Mouse (Mus musculus): Measurements from ENCODE around the gene Gorab. TPM values are rescaled to one million over a fixed set of nuclear protein-coding genes. Genes with fewer than 3 reads are reported as not detected.

Gene Gorab
- polyA plus RNA-seq, 1 experiment from 2014 or later, result 29.1 TPM

DNA sequence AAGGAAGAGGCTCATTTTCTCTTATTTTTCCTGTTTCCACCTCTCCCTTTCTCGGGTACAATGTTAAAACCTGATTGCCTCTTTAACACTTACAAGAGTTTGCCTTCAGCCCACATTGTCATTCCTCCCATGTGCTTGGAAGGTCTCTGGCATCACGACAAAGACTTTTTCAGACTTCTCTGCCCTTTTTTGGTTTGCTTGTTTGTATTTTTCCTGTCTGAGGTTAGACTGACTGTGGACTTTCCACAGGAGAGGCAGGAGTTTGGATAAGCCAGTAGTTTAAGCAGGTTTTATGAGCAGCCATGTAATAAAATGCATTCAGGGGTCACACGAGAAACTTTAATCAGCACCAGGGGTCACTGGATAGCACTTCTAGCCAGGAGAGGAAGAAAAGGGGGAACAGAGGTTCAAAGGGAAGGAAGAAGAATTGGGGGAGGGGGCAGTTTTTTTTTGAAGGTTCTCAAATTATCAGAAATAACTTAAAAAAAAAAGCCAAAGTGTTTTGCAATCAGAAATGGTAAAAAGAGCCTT is 47.8 kb downstream of the Gorab start:
- Histone ChIP-seq H3K4me3 (no peak overlapping the region), H3K36me3 (replicated peaks) (no peaks in the 10 kb centered on the region), H3K27ac (replicated peaks) (peak overlapping the region; percentile 67), H3K4me1 (peaks cover 45% of the 10 kb centered on the region), H3K27me3 (replicated peaks; ENCODE audit: low read depth, poor library complexity, severe bottlenecking) (no peaks in the 10 kb centered on the region), H3K9me3 (no peaks in the 10 kb centered on the region)
- peak; percentile 50 for DNase-seq (ENCODE audit: low spot score)
- 39% methylated on average over 3 of the region's 3 CpGs for WGBS

- WGBS, result 84% methylated on average over 3 of the region's 3 CpGs
- no peak overlapping the region for H3K4me3 ChIP-seq
- no peak for DNase-seq (ENCODE audit: low spot score)
- H3K4me1 ChIP-seq, result peaks cover 14% of the 10 kb centered on the region
- H3K36me3 ChIP-seq (replicated peaks), result no peaks in the 10 kb centered on the region
- H3K27me3 ChIP-seq (replicated peaks; ENCODE audit: low read depth, poor library complexity, severe bottlenecking), result no peaks in the 10 kb centered on the region
- H3K9me3 ChIP-seq, result no peaks in the 10 kb centered on the region
- H3K27ac ChIP-seq (replicated peaks), result no peak overlapping the region
These were observed 52.5 kb downstream of the Gorab start for GRCm38 (mm10) chr1:163350988-163351387.

GRCm38 (mm10) chr1:163345541-163345940 is 57.9 kb downstream of the Gorab start:
- H3K27me3 ChIP-seq (replicated peaks; ENCODE audit: low read depth, poor library complexity, severe bottlenecking), result no peaks in the 10 kb centered on the region
- H3K4me3 ChIP-seq, result no peak overlapping the region
- DNase-seq (ENCODE audit: low spot score), result no peak
- peaks cover 3% of the 10 kb centered on the region; the same call in 1 of the 2 replicates for H3K4me1 ChIP-seq
- H3K36me3 ChIP-seq (replicated peaks), result no peaks in the 10 kb centered on the region
- H3K9me3 ChIP-seq, result no peaks in the 10 kb centered on the region
- WGBS, result 84% methylated on average over 5 of the region's 5 CpGs
- no peak overlapping the region for H3K27ac ChIP-seq (replicated peaks)

DNA sequence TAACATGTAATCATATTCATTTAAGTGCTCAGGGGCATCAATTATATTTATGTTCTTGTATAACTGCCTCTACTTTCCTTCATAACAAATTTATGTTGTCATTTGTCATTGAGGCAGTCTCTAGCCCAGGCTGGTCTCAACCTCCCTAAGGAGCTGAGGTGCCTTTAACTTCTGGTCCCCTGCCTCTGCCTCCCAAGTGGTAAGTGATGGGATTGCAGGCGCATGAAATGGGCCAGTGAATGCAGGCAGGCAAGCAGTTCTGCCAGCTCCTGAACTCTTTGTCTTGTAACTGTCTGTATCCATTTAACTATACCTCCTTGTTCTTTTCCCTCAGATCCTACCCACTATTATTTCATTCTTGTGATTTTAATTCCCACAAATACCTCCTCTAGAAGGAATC is 58.5 kb downstream of the Gorab start:
- Histone ChIP-seq H3K27me3 (replicated peaks; ENCODE audit: low read depth, poor library complexity, severe bottlenecking) (no peaks in the 10 kb centered on the region), H3K9me3 (no peaks in the 10 kb centered on the region), H3K4me1 (peaks cover 3% of the 10 kb centered on the region; the same call in 1 of the 2 replicates), H3K4me3 (no peak overlapping the region), H3K27ac (replicated peaks) (no peak overlapping the region), H3K36me3 (replicated peaks) (no peaks in the 10 kb centered on the region)
- DNase-seq (ENCODE audit: low spot score), result peak; percentile 47
- 24% methylated on average over 1 of the region's 1 CpGs for WGBS

DNA sequence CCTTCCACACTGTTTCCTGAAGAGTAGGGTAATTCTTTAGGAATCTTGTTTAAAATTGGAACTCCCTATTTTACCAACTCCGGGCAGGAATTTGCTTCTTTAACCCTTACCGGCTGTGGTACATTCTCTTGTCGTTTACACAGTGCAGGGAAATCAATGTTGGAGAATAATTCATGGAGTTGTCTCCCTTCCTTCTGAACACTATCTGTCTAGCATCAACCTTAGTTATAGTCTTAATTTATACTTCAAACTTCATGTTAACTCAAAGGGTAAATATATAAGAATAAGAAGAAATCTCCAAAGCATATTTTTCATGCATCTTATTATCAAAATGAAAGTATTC is 64.3 kb downstream of the Gorab start:
- Histone ChIP-seq H3K4me1 (peaks cover 11% of the 10 kb centered on the region; the same call in 1 of the 2 replicates), H3K27me3 (replicated peaks; ENCODE audit: low read depth, poor library complexity, severe bottlenecking) (no peaks in the 10 kb centered on the region), H3K36me3 (replicated peaks) (no peaks in the 10 kb centered on the region), H3K4me3 (no peak overlapping the region), H3K27ac (replicated peaks) (no peak overlapping the region), H3K9me3 (no peaks in the 10 kb centered on the region)
- no peak for DNase-seq (ENCODE audit: low spot score)
- 80% methylated on average over 3 of the region's 3 CpGs for WGBS

GRCm38 (mm10) chr1:163338525-163339218 is 64.8 kb downstream of the Gorab start:
- WGBS, result 76% methylated on average over 7 of the region's 7 CpGs
- H3K9me3 ChIP-seq, result no peaks in the 10 kb centered on the region
- no peaks in the 10 kb centered on the region for H3K36me3 ChIP-seq (replicated peaks)
- no peak for DNase-seq (ENCODE audit: low spot score)
- peaks cover 11% of the 10 kb centered on the region; the same call in 1 of the 2 replicates for H3K4me1 ChIP-seq
- H3K27ac ChIP-seq (replicated peaks), result no peak overlapping the region
- H3K4me3 ChIP-seq, result no peak overlapping the region
- no peaks in the 10 kb centered on the region for H3K27me3 ChIP-seq (replicated peaks; ENCODE audit: low read depth, poor library complexity, severe bottlenecking)

DNA sequence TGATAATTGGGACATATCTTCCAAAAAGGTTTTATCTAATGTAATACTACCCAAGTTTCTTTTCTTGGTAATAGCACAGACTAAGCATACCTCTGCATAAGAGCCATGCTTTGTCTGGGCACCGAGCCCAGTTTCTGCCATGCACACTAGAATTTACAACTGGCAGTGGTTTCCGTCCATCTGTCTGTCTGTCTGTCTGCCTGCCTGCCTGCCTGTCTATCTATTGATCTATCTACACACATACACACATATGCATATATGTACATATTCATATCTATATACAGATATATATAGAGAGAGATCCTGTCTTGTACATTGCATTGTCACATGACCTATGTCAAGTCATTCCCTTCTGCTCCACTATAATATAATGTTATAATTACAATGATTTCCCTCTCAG is 65.6 kb downstream of the Gorab start:
- Histone ChIP-seq H3K4me1 (peaks cover 11% of the 10 kb centered on the region; the same call in 1 of the 2 replicates), H3K9me3 (0 out of 2 replicates have a peak, but pooled peaks cover 2% of the 10 kb centered on the region), H3K27ac (replicated peaks) (no peak overlapping the region), H3K27me3 (replicated peaks; ENCODE audit: low read depth, poor library complexity, severe bottlenecking) (no peaks in the 10 kb centered on the region), H3K4me3 (no peak overlapping the region), H3K36me3 (replicated peaks) (no peaks in the 10 kb centered on the region)
- WGBS, result 93% methylated on average over 2 of the region's 2 CpGs
- no peak for DNase-seq (ENCODE audit: low spot score)

Other genes starting within 250 kb of the Gorab start
- gene Prrx1, start 90.0 kb downstream of the Gorab start, polyA plus RNA-seq (2016; fragmentation: Nextera tagmentation; extraction: Ambion mirVana), result 128 TPM in 2 replicates

All from embryonic facial prominence, embryonic 10.5 days (tissue).